Mouse (Mus musculus): ENCODE data around the gene Fkbp4.

DNA sequence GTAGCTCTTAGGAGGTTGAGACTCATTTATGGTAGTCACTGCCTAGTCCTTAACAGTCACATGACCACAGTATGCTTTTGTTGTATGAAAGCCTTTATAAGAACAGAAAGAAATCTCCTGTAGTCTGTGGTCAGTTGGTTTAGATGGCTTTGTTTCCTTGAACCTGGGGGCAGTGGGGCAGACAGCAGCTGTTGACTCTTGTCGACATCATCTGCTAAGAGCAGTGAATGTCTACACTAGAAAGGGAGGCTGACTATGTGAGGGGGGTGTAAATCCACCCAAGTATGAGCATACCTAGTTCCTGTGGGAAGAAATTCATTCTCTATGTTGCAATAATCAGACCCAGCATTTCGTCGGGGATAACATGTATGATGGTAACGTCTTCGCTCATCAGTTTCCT is 8.6 kb upstream of the Fkbp4 start:
- TF ChIP-seq CTCF (IDR thresholded peaks at IDR 0.05; ENCODE audit: borderline replicate concordance, insufficient read depth, low read length) (no peak), POLR2A (IDR thresholded peaks at IDR 0.05; ENCODE audit: low read depth, low read length) (no peak)
